Mouse (Mus musculus): ENCODE data around the gene Olfr549. TPM values are rescaled to one million over a fixed set of nuclear protein-coding genes. Genes with fewer than 3 reads are reported as not detected.

Olfr549 gene
- polyA plus RNA-seq, 1 experiment from 2014 or later: not detected

Other genes starting within 250 kb of the Olfr549 start
- 120 and 122 TPM in 2 replicates for gene Rrm1, start 108.2 kb upstream of the Olfr549 start, polyA plus RNA-seq (2015; fragmentation: Nextera tagmentation; extraction: Ambion mirVana)
- 0.24 TPM in 1 of 2 replicates, not detected in the other for gene Olfr543, start 68.2 kb upstream of the Olfr549 start, polyA plus RNA-seq (2015; fragmentation: Nextera tagmentation; extraction: Ambion mirVana)
- gene Olfr544, start 61.6 kb upstream of the Olfr549 start, polyA plus RNA-seq (2015; fragmentation: Nextera tagmentation; extraction: Ambion mirVana): 0.09 TPM in 2 replicates
- gene Olfr545, start 50.3 kb upstream of the Olfr549 start, polyA plus RNA-seq (2015; fragmentation: Nextera tagmentation; extraction: Ambion mirVana): 0.06 and 0.10 TPM in 2 replicates
- not detected in 2 replicates for gene Olfr547, start 15.1 kb upstream of the Olfr549 start, polyA plus RNA-seq (2015; fragmentation: Nextera tagmentation; extraction: Ambion mirVana)
- gene Olfr548-ps1, start 9.0 kb upstream of the Olfr549 start, polyA plus RNA-seq (2015; fragmentation: Nextera tagmentation; extraction: Ambion mirVana): not detected in 2 replicates
- gene Trim21, start 15.6 kb downstream of the Olfr549 start, polyA plus RNA-seq (2015; fragmentation: Nextera tagmentation; extraction: Ambion mirVana): 0.49 and 0.97 TPM in 2 replicates
- 0.05 TPM in 1 of 2 replicates, not detected in the other for gene Olfr550, start 21.6 kb downstream of the Olfr549 start, polyA plus RNA-seq (2015; fragmentation: Nextera tagmentation; extraction: Ambion mirVana)
- gene Olfr551, start 42.0 kb downstream of the Olfr549 start, polyA plus RNA-seq (2015; fragmentation: Nextera tagmentation; extraction: Ambion mirVana): not detected in 2 replicates
- gene Olfr552, start 47.9 kb downstream of the Olfr549 start, polyA plus RNA-seq (2015; fragmentation: Nextera tagmentation; extraction: Ambion mirVana): not detected in 2 replicates
- gene Olfr553, start 68.3 kb downstream of the Olfr549 start, polyA plus RNA-seq (2015; fragmentation: Nextera tagmentation; extraction: Ambion mirVana): not detected in 2 replicates
- gene Olfr554, start 88.6 kb downstream of the Olfr549 start, polyA plus RNA-seq (2015; fragmentation: Nextera tagmentation; extraction: Ambion mirVana): not detected in 2 replicates
- not detected in 2 replicates for gene Olfr555, start 109.0 kb downstream of the Olfr549 start, polyA plus RNA-seq (2015; fragmentation: Nextera tagmentation; extraction: Ambion mirVana)
- not detected in 2 replicates for gene Olfr556, start 115.0 kb downstream of the Olfr549 start, polyA plus RNA-seq (2015; fragmentation: Nextera tagmentation; extraction: Ambion mirVana)
- gene Trim68, start 137.5 kb downstream of the Olfr549 start, polyA plus RNA-seq (2015; fragmentation: Nextera tagmentation; extraction: Ambion mirVana): 13.6 and 14.3 TPM in 2 replicates
- gene Olfr557, start 146.0 kb downstream of the Olfr549 start, polyA plus RNA-seq (2015; fragmentation: Nextera tagmentation; extraction: Ambion mirVana): not detected in 2 replicates
- gene Olfr558, start 152.3 kb downstream of the Olfr549 start, polyA plus RNA-seq (2015; fragmentation: Nextera tagmentation; extraction: Ambion mirVana): 1.1 and 1.8 TPM in 2 replicates
- gene Olfr33, start 169.2 kb downstream of the Olfr549 start, polyA plus RNA-seq (2015; fragmentation: Nextera tagmentation; extraction: Ambion mirVana): not detected in 2 replicates
- not detected in 2 replicates for gene Olfr559, start 177.6 kb downstream of the Olfr549 start, polyA plus RNA-seq (2015; fragmentation: Nextera tagmentation; extraction: Ambion mirVana)
- gene Olfr560, start 209.5 kb downstream of the Olfr549 start, polyA plus RNA-seq (2015; fragmentation: Nextera tagmentation; extraction: Ambion mirVana): not detected in 2 replicates
- gene Olfr78, start 209.6 kb downstream of the Olfr549 start, polyA plus RNA-seq (2015; fragmentation: Nextera tagmentation; extraction: Ambion mirVana): 0.22 and 0.34 TPM in 2 replicates
- gene Olfr561, start 221.4 kb downstream of the Olfr549 start, polyA plus RNA-seq (2015; fragmentation: Nextera tagmentation; extraction: Ambion mirVana): not detected in 2 replicates

Measured in limb, embryonic 15.5 days (tissue).